Mouse (Mus musculus): ENCODE data around the gene Rab31. TPM values are rescaled to one million over a fixed set of nuclear protein-coding genes. Genes with fewer than 3 reads are reported as not detected.

Gene Rab31
- polyA plus RNA-seq, 1 experiment from 2014 or later: 75.5 TPM

DNA sequence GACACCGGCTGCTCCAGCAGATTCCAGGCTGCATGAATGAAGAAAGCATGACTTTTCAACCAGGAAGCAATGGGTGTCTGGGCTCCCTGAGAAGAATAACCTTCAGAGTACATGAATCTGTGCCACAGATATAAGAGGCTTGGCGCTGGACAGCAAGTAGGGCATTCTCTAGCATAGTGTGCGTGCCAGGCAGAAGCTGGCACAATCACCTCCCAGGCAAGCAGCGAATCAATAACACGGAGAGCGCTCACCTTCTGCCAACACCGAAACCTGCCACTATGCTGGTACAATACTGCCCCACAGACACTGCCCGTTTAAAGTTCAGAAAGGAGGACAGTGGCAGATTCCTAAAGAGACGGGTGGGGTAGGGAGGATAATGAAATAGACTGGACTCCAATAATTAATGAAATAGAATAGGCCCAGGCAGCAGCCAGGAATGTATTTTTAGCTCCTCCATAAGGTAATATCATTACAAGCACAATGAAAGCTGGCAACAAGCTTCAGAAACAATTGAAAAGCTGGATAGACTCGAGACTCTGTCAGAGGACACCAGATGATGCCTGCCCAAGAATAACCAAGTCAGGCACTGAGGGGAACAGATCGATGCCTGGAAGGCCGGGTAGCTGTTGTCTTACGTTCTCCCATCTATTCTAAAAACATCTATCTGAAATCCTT lies 59.6 kb downstream of the Rab31 start:
- H3K4me3 ChIP-seq: no peak overlapping the region
- H3K4me1 ChIP-seq: no peaks in the 10 kb centered on the region
- no peak for ATAC-seq (replicated peaks)
- H3K27me3 ChIP-seq: no peaks in the 10 kb centered on the region
- no peak overlapping the region for H3K4me2 ChIP-seq (replicated peaks)
- H3K9me3 ChIP-seq: peaks cover 6% of the 10 kb centered on the region
- WGBS: 89% methylated on average over 13 of the region's 13 CpGs
- peaks cover 12% of the 10 kb centered on the region; the same call in 1 of the 2 replicates for H3K36me3 ChIP-seq
- H3K9ac ChIP-seq (replicated peaks): no peak overlapping the region
- H3K27ac ChIP-seq (replicated peaks): no peak overlapping the region

- ATAC-seq (replicated peaks): no peak
- Histone ChIP-seq H3K27me3 (no peaks in the 10 kb centered on the region), H3K36me3 (peaks cover 12% of the 10 kb centered on the region; the same call in 1 of the 2 replicates), H3K4me3 (no peak overlapping the region), H3K4me1 (no peaks in the 10 kb centered on the region), H3K9me3 (peaks cover 6% of the 10 kb centered on the region), H3K9ac (replicated peaks) (no peak overlapping the region), H3K4me2 (replicated peaks) (no peak overlapping the region), H3K27ac (replicated peaks) (no peak overlapping the region)
- WGBS: 98% methylated on average over 5 of the region's 5 CpGs
Measured at GRCm38 (mm10) chr17:65711779-65712178, 60.8 kb downstream of the Rab31 start.

- WGBS: 95% methylated on average over 11 of the region's 11 CpGs
- Histone ChIP-seq H3K9ac (replicated peaks) (no peak overlapping the region), H3K27ac (replicated peaks) (no peak overlapping the region), H3K4me1 (no peaks in the 10 kb centered on the region), H3K4me3 (no peak overlapping the region), H3K4me2 (replicated peaks) (no peak overlapping the region), H3K9me3 (peaks cover 6% of the 10 kb centered on the region), H3K36me3 (peaks cover 12% of the 10 kb centered on the region; the same call in 1 of the 2 replicates), H3K27me3 (no peaks in the 10 kb centered on the region)
- ATAC-seq (replicated peaks): no peak
Measured at GRCm38 (mm10) chr17:65710576-65710975, 62.0 kb downstream of the Rab31 start.

DNA sequence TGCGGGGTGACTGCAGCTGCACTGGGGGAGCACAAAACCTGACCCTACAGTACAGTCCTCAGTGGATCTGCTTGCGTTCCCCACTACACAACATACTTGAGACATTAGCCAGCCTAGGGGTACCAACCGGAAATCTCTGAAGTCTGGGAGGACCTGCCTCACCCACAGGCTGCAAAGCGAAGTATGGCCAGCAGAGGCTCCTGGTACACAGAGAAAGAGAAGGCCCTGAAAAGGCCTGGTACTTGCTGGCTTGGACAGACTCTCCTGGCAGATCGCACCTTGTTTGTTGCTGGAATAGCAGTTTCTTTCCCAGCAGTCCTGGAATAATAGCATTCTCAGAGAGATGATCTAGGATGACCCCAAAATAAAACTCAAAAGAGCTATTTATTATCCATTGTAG lies 66.3 kb downstream of the Rab31 start:
- Histone ChIP-seq H3K4me1 (peaks cover 12% of the 10 kb centered on the region), H3K9ac (replicated peaks) (no peak overlapping the region), H3K9me3 (no peaks in the 10 kb centered on the region), H3K36me3 (peaks cover 4% of the 10 kb centered on the region; the same call in 1 of the 2 replicates), H3K27ac (replicated peaks) (no peak overlapping the region), H3K4me3 (no peak overlapping the region), H3K27me3 (no peaks in the 10 kb centered on the region), H3K4me2 (replicated peaks) (no peak overlapping the region)
- ATAC-seq (replicated peaks): 0 out of 2 replicates have a peak, but pooled peaks have one; percentile 18
- WGBS: 83% methylated on average over 5 of the region's 5 CpGs

- 86% methylated on average over 13 of the region's 13 CpGs for WGBS
- no peak overlapping the region for H3K27ac ChIP-seq (replicated peaks)
- no peaks in the 10 kb centered on the region for H3K27me3 ChIP-seq
- no peak overlapping the region for H3K4me2 ChIP-seq (replicated peaks)
- no peak overlapping the region for H3K4me3 ChIP-seq
- ATAC-seq (replicated peaks): no peak
- no peaks in the 10 kb centered on the region for H3K9me3 ChIP-seq
- peaks cover 29% of the 10 kb centered on the region for H3K4me1 ChIP-seq
- H3K36me3 ChIP-seq: no peaks in the 10 kb centered on the region
- no peak overlapping the region for H3K9ac ChIP-seq (replicated peaks)
Measured at GRCm38 (mm10) chr17:65703527-65704391, 68.8 kb downstream of the Rab31 start.

GRCm38 (mm10) chr17:65701797-65702566 lies 70.6 kb downstream of the Rab31 start:
- H3K4me2 ChIP-seq (replicated peaks): peak overlapping the region; percentile 10; the same call in 1 of the 2 replicates
- 27% methylated on average over 13 of the region's 13 CpGs for WGBS
- ATAC-seq (replicated peaks): peak; percentile 62
- no peak overlapping the region for H3K4me3 ChIP-seq
- no peaks in the 10 kb centered on the region for H3K9me3 ChIP-seq
- 0 out of 2 replicates have a peak overlapping the region, but pooled peaks have one; percentile 15 for H3K9ac ChIP-seq (replicated peaks)
- peak overlapping the region; percentile 89 for H3K27ac ChIP-seq (replicated peaks)
- H3K27me3 ChIP-seq: no peaks in the 10 kb centered on the region
- no peaks in the 10 kb centered on the region for H3K36me3 ChIP-seq
- peaks cover 29% of the 10 kb centered on the region for H3K4me1 ChIP-seq

DNA sequence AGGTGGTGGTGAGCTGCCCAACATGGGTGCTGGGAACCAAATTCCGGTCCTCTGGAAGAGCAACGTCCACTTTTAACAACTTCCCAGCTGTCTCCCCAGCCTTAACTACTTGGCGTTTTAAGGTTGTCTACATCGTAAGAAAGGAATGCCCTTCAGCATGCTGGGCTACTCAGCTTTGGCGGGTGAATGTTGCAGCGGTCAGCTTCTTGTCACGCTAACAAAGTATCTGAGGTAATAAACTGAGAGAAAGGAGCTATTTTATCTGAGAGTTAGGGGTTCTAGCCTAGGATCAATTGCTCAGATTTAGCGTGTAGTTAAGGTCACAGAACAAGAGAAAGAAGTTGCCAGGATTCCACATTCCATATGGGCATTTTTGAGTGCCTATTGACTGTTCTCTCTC lies 71.2 kb downstream of the Rab31 start:
- Histone ChIP-seq H3K4me1 (peaks cover 29% of the 10 kb centered on the region), H3K9me3 (no peaks in the 10 kb centered on the region), H3K36me3 (no peaks in the 10 kb centered on the region), H3K9ac (replicated peaks) (no peak overlapping the region), H3K4me2 (replicated peaks) (no peak overlapping the region), H3K4me3 (no peak overlapping the region), H3K27ac (replicated peaks) (peak overlapping the region; percentile 89), H3K27me3 (no peaks in the 10 kb centered on the region)
- 80% methylated on average over 8 of the region's 8 CpGs for WGBS
- no peak for ATAC-seq (replicated peaks)

DNA sequence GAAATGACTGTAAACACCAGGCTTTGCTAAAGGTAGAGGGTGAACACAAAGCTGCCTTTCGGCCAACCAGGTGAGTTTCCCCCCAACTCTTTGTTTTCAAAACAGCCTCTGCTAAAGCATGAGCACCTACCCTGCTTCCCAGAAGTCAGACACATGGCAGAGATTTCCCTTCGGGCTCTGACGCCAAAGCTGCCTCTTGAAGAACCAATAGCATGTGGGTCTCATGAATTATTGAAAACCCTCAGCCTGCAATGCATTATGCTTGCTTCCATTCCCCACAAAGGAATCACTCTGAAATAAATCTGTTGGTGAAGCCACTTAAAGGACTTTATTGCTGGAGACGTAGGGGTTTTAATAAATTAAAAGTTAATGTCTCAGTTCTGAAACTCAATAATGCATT lies 72.5 kb downstream of the Rab31 start:
- Histone ChIP-seq H3K27ac (replicated peaks) (peak overlapping the region; percentile 70), H3K27me3 (no peaks in the 10 kb centered on the region), H3K9ac (replicated peaks) (no peak overlapping the region), H3K4me1 (peaks cover 29% of the 10 kb centered on the region), H3K4me2 (replicated peaks) (no peak overlapping the region), H3K36me3 (no peaks in the 10 kb centered on the region), H3K9me3 (no peaks in the 10 kb centered on the region), H3K4me3 (no peak overlapping the region)
- 37% methylated on average over 4 of the region's 4 CpGs for WGBS
- ATAC-seq (replicated peaks): peak; percentile 82

GRCm38 (mm10) chr17:65697791-65698463 lies 74.6 kb downstream of the Rab31 start:
- H3K27ac ChIP-seq (replicated peaks): no peak overlapping the region
- H3K9me3 ChIP-seq: no peaks in the 10 kb centered on the region
- H3K4me1 ChIP-seq: peaks cover 29% of the 10 kb centered on the region
- ATAC-seq (replicated peaks): no peak
- no peak overlapping the region for H3K4me2 ChIP-seq (replicated peaks)
- H3K9ac ChIP-seq (replicated peaks): no peak overlapping the region
- no peaks in the 10 kb centered on the region for H3K36me3 ChIP-seq
- H3K27me3 ChIP-seq: no peaks in the 10 kb centered on the region
- H3K4me3 ChIP-seq: no peak overlapping the region
- WGBS: 88% methylated on average over 12 of the region's 12 CpGs

- H3K27ac ChIP-seq (replicated peaks): no peak overlapping the region
- no peak overlapping the region for H3K4me2 ChIP-seq (replicated peaks)
- H3K27me3 ChIP-seq: no peaks in the 10 kb centered on the region
- 95% methylated on average over 13 of the region's 13 CpGs for WGBS
- no peaks in the 10 kb centered on the region for H3K9me3 ChIP-seq
- H3K36me3 ChIP-seq: no peaks in the 10 kb centered on the region
- no peak overlapping the region for H3K4me3 ChIP-seq
- ATAC-seq (replicated peaks): no peak
- peaks cover 24% of the 10 kb centered on the region for H3K4me1 ChIP-seq
- H3K9ac ChIP-seq (replicated peaks): no peak overlapping the region
Measured at GRCm38 (mm10) chr17:65696939-65697338, 75.6 kb downstream of the Rab31 start.

GRCm38 (mm10) chr17:65692276-65692675 lies 80.3 kb downstream of the Rab31 start:
- no peak overlapping the region for H3K27ac ChIP-seq (replicated peaks)
- H3K9ac ChIP-seq (replicated peaks): no peak overlapping the region
- H3K4me3 ChIP-seq: no peak overlapping the region
- H3K27me3 ChIP-seq: no peaks in the 10 kb centered on the region
- H3K4me2 ChIP-seq (replicated peaks): no peak overlapping the region
- H3K9me3 ChIP-seq: no peaks in the 10 kb centered on the region
- peaks cover 10% of the 10 kb centered on the region for H3K36me3 ChIP-seq
- H3K4me1 ChIP-seq: no peaks in the 10 kb centered on the region
- WGBS: 85% methylated on average over 4 of the region's 4 CpGs
- no peak for ATAC-seq (replicated peaks)

All from forebrain, embryonic 15.5 days (tissue).